Mouse (Mus musculus): ENCODE data around the gene Dmpk. TPM values are rescaled to one million over a fixed set of nuclear protein-coding genes. Genes with fewer than 3 reads are reported as not detected.
A peak's percentile ranks its signal among the peaks of the same experiment; 100 is the strongest.

Dmpk gene
- total and polyA plus RNA-seq, 2 experiments from 2014 or later: 5.6 to 27.8 TPM

- WGBS: under 1% methylated on average over 39 of the region's 39 CpGs
Measured at GRCm38 (mm10) chr7:19131324-19131848, 47.7 kb downstream of the Dmpk start.

GRCm38 (mm10) chr7:19136168-19136567 lies 52.5 kb downstream of the Dmpk start:
- Histone ChIP-seq H3K4me3 (ENCODE audit: low read length) (no peak overlapping the region), H3K9ac (replicated peaks; ENCODE audit: low read length) (no peak overlapping the region), H3K4me2 (ENCODE audit: low read depth, low read length) (no peak overlapping the region), H3K27me3 (ENCODE audit: insufficient read depth, low read length) (no peaks in the 10 kb centered on the region), H3K4me1 (ENCODE audit: insufficient read depth, low read length) (no peaks in the 10 kb centered on the region; the same call in 1 of the 2 replicates), H3K9me3 (ENCODE audit: low read length) (no peaks in the 10 kb centered on the region), H3K27ac (no peak overlapping the region), H3K36me3 (ENCODE audit: insufficient read depth, low read length) (peaks cover 36% of the 10 kb centered on the region)
- no peak for TF ChIP-seq CTCF (IDR thresholded peaks at IDR 0.05; ENCODE audit: low read depth)
- 93% methylated on average over 13 of the region's 13 CpGs for WGBS
- DNase-seq (ENCODE audit: low spot score) (no peak), ATAC-seq (no peak)

More at GRCm38 (mm10) chr7:19131324-19131848, 47.7 kb downstream of the Dmpk start:
- H3K27ac ChIP-seq: peak overlapping the region; percentile 86
- peak; percentile 99 for ATAC-seq
- peak overlapping the region; percentile 64 for H3K4me2 ChIP-seq (ENCODE audit: low read depth, low read length)
- no peaks in the 10 kb centered on the region; the same call in 1 of the 2 replicates for H3K4me1 ChIP-seq (ENCODE audit: insufficient read depth, low read length)
- no peaks in the 10 kb centered on the region; the same call in 1 of the 2 replicates for H3K36me3 ChIP-seq (ENCODE audit: insufficient read depth, low read length)
- H3K9ac ChIP-seq (replicated peaks; ENCODE audit: low read length): peak overlapping the region; percentile 44
- H3K9me3 ChIP-seq (ENCODE audit: low read length): no peaks in the 10 kb centered on the region
- peak overlapping the region; percentile 40 for H3K4me3 ChIP-seq (ENCODE audit: low read length)
- DNase-seq (ENCODE audit: low spot score): peak; percentile 99
- TF ChIP-seq CTCF (IDR thresholded peaks at IDR 0.05; ENCODE audit: low read depth): peak; percentile 81
- H3K27me3 ChIP-seq (ENCODE audit: insufficient read depth, low read length): no peaks in the 10 kb centered on the region

GRCm38 (mm10) chr7:19136673-19137334 lies 53.2 kb downstream of the Dmpk start:
- 88% methylated on average over 38 of the region's 38 CpGs for WGBS
- Histone ChIP-seq H3K9me3 (ENCODE audit: low read length) (no peaks in the 10 kb centered on the region), H3K27me3 (ENCODE audit: insufficient read depth, low read length) (no peaks in the 10 kb centered on the region), H3K4me2 (ENCODE audit: low read depth, low read length) (no peak overlapping the region), H3K4me3 (ENCODE audit: low read length) (no peak overlapping the region), H3K36me3 (ENCODE audit: insufficient read depth, low read length) (peaks cover 36% of the 10 kb centered on the region), H3K27ac (no peak overlapping the region), H3K4me1 (ENCODE audit: insufficient read depth, low read length) (no peaks in the 10 kb centered on the region; the same call in 1 of the 2 replicates), H3K9ac (replicated peaks; ENCODE audit: low read length) (no peak overlapping the region)
- TF ChIP-seq CTCF (IDR thresholded peaks at IDR 0.05; ENCODE audit: low read depth): no peak
- no peak for ATAC-seq
- DNase-seq (ENCODE audit: low spot score): no peak

- Histone ChIP-seq H3K9me3 (ENCODE audit: low read length) (no peaks in the 10 kb centered on the region), H3K36me3 (ENCODE audit: insufficient read depth, low read length) (peaks cover 36% of the 10 kb centered on the region), H3K4me3 (ENCODE audit: low read length) (no peak overlapping the region), H3K27me3 (ENCODE audit: insufficient read depth, low read length) (no peaks in the 10 kb centered on the region), H3K27ac (no peak overlapping the region), H3K4me2 (ENCODE audit: low read depth, low read length) (no peak overlapping the region), H3K4me1 (ENCODE audit: insufficient read depth, low read length) (no peaks in the 10 kb centered on the region), H3K9ac (replicated peaks; ENCODE audit: low read length) (no peak overlapping the region)
- TF ChIP-seq CTCF (IDR thresholded peaks at IDR 0.05; ENCODE audit: low read depth): peak; percentile 50; the same call in 1 of the 2 replicates
- DNase-seq (ENCODE audit: low spot score): peak; percentile 35
- 47% methylated on average over 5 of the region's 5 CpGs for WGBS
- ATAC-seq: no peak
Measured at GRCm38 (mm10) chr7:19137380-19137779, 53.7 kb downstream of the Dmpk start.

Small RNAs within 50 kb of the gene (microRNA-seq; reads per million reads assigned to microRNA genes)
- gene Mir3100: 0 to 0.72 reads per million in 2 experiments

Other genes starting within 250 kb of the Dmpk start
- 1.1 and 1.5 TPM in 2 replicates for gene Mill2, start 243.9 kb upstream of the Dmpk start, total RNA-seq (2014; rRNA removed)
- 0.72 and 0.79 TPM in 2 replicates for gene Mill2, start 243.9 kb upstream of the Dmpk start, polyA plus RNA-seq (2015; fragmentation: Nextera tagmentation; extraction: Ambion mirVana)
- gene Pglyrp1, start 212.5 kb upstream of the Dmpk start, total RNA-seq (2014; rRNA removed): 29.7 and 30.2 TPM in 2 replicates
- gene Pglyrp1, start 212.5 kb upstream of the Dmpk start, polyA plus RNA-seq (2015; fragmentation: Nextera tagmentation; extraction: Ambion mirVana): 29.1 and 30.0 TPM in 2 replicates
- 22.0 and 31.5 TPM in 2 replicates for gene Ccdc61, start 173.4 kb upstream of the Dmpk start, total RNA-seq (2014; rRNA removed)
- 32.9 and 35.2 TPM in 2 replicates for gene Ccdc61, start 173.4 kb upstream of the Dmpk start, polyA plus RNA-seq (2015; fragmentation: Nextera tagmentation; extraction: Ambion mirVana)
- 18.3 and 19.8 TPM in 2 replicates for gene Nova2, start 158.0 kb upstream of the Dmpk start, total RNA-seq (2014; rRNA removed)
- gene Nova2, start 158.0 kb upstream of the Dmpk start, polyA plus RNA-seq (2015; fragmentation: Nextera tagmentation; extraction: Ambion mirVana): 9.2 and 9.7 TPM in 2 replicates
- 1.3 and 2.6 TPM in 2 replicates for gene Nanos2, start 96.4 kb upstream of the Dmpk start, total RNA-seq (2014; rRNA removed)
- 1.6 TPM in 2 replicates for gene Nanos2, start 96.4 kb upstream of the Dmpk start, polyA plus RNA-seq (2015; fragmentation: Nextera tagmentation; extraction: Ambion mirVana)
- gene Mypop, start 92.6 kb upstream of the Dmpk start, total RNA-seq (2014; rRNA removed): 22.5 and 26.1 TPM in 2 replicates
- gene Mypop, start 92.6 kb upstream of the Dmpk start, polyA plus RNA-seq (2015; fragmentation: Nextera tagmentation; extraction: Ambion mirVana): 5.6 and 6.0 TPM in 2 replicates
- gene Irf2bp1, start 79.8 kb upstream of the Dmpk start, total RNA-seq (2014; rRNA removed): 128 and 140 TPM in 2 replicates
- gene Irf2bp1, start 79.8 kb upstream of the Dmpk start, polyA plus RNA-seq (2015; fragmentation: Nextera tagmentation; extraction: Ambion mirVana): 20.0 and 22.4 TPM in 2 replicates
- not detected in 2 replicates for gene Foxa3, start 60.3 kb upstream of the Dmpk start, total RNA-seq (2014; rRNA removed)
- not detected in 2 replicates for gene Foxa3, start 60.3 kb upstream of the Dmpk start, polyA plus RNA-seq (2015; fragmentation: Nextera tagmentation; extraction: Ambion mirVana)
- gene Sympk, start 59.5 kb upstream of the Dmpk start, total RNA-seq (2014; rRNA removed): 85.4 and 88.0 TPM in 2 replicates
- 19.2 TPM in 2 replicates for gene Sympk, start 59.5 kb upstream of the Dmpk start, polyA plus RNA-seq (2015; fragmentation: Nextera tagmentation; extraction: Ambion mirVana)
- gene Rsph6a, start 29.2 kb upstream of the Dmpk start, total RNA-seq (2014; rRNA removed): not detected in 2 replicates
- 0.19 and 0.44 TPM in 2 replicates for gene Rsph6a, start 29.2 kb upstream of the Dmpk start, polyA plus RNA-seq (2015; fragmentation: Nextera tagmentation; extraction: Ambion mirVana)
- 145 and 151 TPM in 2 replicates for gene Dmwd, start 7.6 kb upstream of the Dmpk start, total RNA-seq (2014; rRNA removed)
- 28.9 and 30.9 TPM in 2 replicates for gene Dmwd, start 7.6 kb upstream of the Dmpk start, polyA plus RNA-seq (2015; fragmentation: Nextera tagmentation; extraction: Ambion mirVana)
- gene Six5, start 10.7 kb downstream of the Dmpk start, total RNA-seq (2014; rRNA removed): 10.3 and 12.1 TPM in 2 replicates
- gene Six5, start 10.7 kb downstream of the Dmpk start, polyA plus RNA-seq (2015; fragmentation: Nextera tagmentation; extraction: Ambion mirVana): 1.4 and 1.5 TPM in 2 replicates
- gene Gm4969, start 34.5 kb downstream of the Dmpk start, total RNA-seq (2014; rRNA removed): 4.6 and 6.3 TPM in 2 replicates
- 7.7 and 7.9 TPM in 2 replicates for gene Gm4969, start 34.5 kb downstream of the Dmpk start, polyA plus RNA-seq (2015; fragmentation: Nextera tagmentation; extraction: Ambion mirVana)
- gene Fbxo46, start 36.0 kb downstream of the Dmpk start, total RNA-seq (2014; rRNA removed): 19.6 and 23.8 TPM in 2 replicates
- 7.7 and 9.0 TPM in 2 replicates for gene Fbxo46, start 36.0 kb downstream of the Dmpk start, polyA plus RNA-seq (2015; fragmentation: Nextera tagmentation; extraction: Ambion mirVana)
- 17.3 and 18.3 TPM in 2 replicates for gene Qpctl, start 65.4 kb downstream of the Dmpk start, total RNA-seq (2014; rRNA removed)
- 24.7 and 25.5 TPM in 2 replicates for gene Qpctl, start 65.4 kb downstream of the Dmpk start, polyA plus RNA-seq (2015; fragmentation: Nextera tagmentation; extraction: Ambion mirVana)
- gene Snrpd2, start 65.9 kb downstream of the Dmpk start, total RNA-seq (2014; rRNA removed): 34.1 and 42.9 TPM in 2 replicates
- 114 and 118 TPM in 2 replicates for gene Snrpd2, start 65.9 kb downstream of the Dmpk start, polyA plus RNA-seq (2015; fragmentation: Nextera tagmentation; extraction: Ambion mirVana)
- gene Gipr, start 82.3 kb downstream of the Dmpk start, total RNA-seq (2014; rRNA removed): 2.0 and 3.0 TPM in 2 replicates
- gene Gipr, start 82.3 kb downstream of the Dmpk start, polyA plus RNA-seq (2015; fragmentation: Nextera tagmentation; extraction: Ambion mirVana): 0.85 and 1.3 TPM in 2 replicates
- gene Eml2, start 92.6 kb downstream of the Dmpk start, total RNA-seq (2014; rRNA removed): 88.2 and 103 TPM in 2 replicates
- 15.0 and 18.9 TPM in 2 replicates for gene Eml2, start 92.6 kb downstream of the Dmpk start, polyA plus RNA-seq (2015; fragmentation: Nextera tagmentation; extraction: Ambion mirVana)
- 3.8 and 4.5 TPM in 2 replicates for gene Gpr4, start 128.7 kb downstream of the Dmpk start, total RNA-seq (2014; rRNA removed)
- 4.1 and 4.4 TPM in 2 replicates for gene Gpr4, start 128.7 kb downstream of the Dmpk start, polyA plus RNA-seq (2015; fragmentation: Nextera tagmentation; extraction: Ambion mirVana)
- 44.2 and 47.7 TPM in 2 replicates for gene Opa3, start 144.5 kb downstream of the Dmpk start, total RNA-seq (2014; rRNA removed)
- gene Opa3, start 144.5 kb downstream of the Dmpk start, polyA plus RNA-seq (2015; fragmentation: Nextera tagmentation; extraction: Ambion mirVana): 34.6 and 37.1 TPM in 2 replicates
- 62.6 and 68.3 TPM in 2 replicates for gene Vasp, start 188.0 kb downstream of the Dmpk start, total RNA-seq (2014; rRNA removed)
- gene Vasp, start 188.0 kb downstream of the Dmpk start, polyA plus RNA-seq (2015; fragmentation: Nextera tagmentation; extraction: Ambion mirVana): 35.5 and 37.0 TPM in 2 replicates
- gene Ppm1n, start 196.2 kb downstream of the Dmpk start, total RNA-seq (2014; rRNA removed): 2.1 and 2.9 TPM in 2 replicates
- gene Ppm1n, start 196.2 kb downstream of the Dmpk start, polyA plus RNA-seq (2015; fragmentation: Nextera tagmentation; extraction: Ambion mirVana): 2.0 and 2.5 TPM in 2 replicates
- gene Rtn2, start 198.8 kb downstream of the Dmpk start, total RNA-seq (2014; rRNA removed): 151 and 155 TPM in 2 replicates
- gene Rtn2, start 198.8 kb downstream of the Dmpk start, polyA plus RNA-seq (2015; fragmentation: Nextera tagmentation; extraction: Ambion mirVana): 98.4 and 101 TPM in 2 replicates
- 0.31 and 1.0 TPM in 2 replicates for gene Fosb, start 226.2 kb downstream of the Dmpk start, total RNA-seq (2014; rRNA removed)
- 0.09 and 0.11 TPM in 2 replicates for gene Fosb, start 226.2 kb downstream of the Dmpk start, polyA plus RNA-seq (2015; fragmentation: Nextera tagmentation; extraction: Ambion mirVana)